Mouse (Mus musculus) erythroblast, embryonic 14.5 days (primary cell): ENCODE data around the gene Klhdc10.

Source experiments
- GATA1 ChIP-seq: IDR thresholded peaks from 2 replicates; pipeline ENCODE4 v1.6.1; 2012; ENCODE audit warnings: low read length, inconsistent platforms, mixed read lengths
- TAL1 ChIP-seq: IDR thresholded peaks from 3 replicates; pipeline ENCODE4 v1.6.1; 2012; ENCODE audit warnings: low read length, inconsistent platforms, mixed read lengths

- TF ChIP-seq GATA1 (no peak), TAL1 (no peak)
Measured at GRCm38 (mm10) chr6:30353661-30354060, 48.0 kb upstream of the Klhdc10 start.
